Mouse (Mus musculus) fibroblast of lung, adult 2 months (primary cell): ENCODE results near the gene Gm4881.

ENCODE experiments used
- DNase-seq: peaks from one replicate; pipeline ENCODE4 v3.0.0-alpha.2; 2011; ENCODE audit warnings: low read depth

Gm4881 gene

GRCm38 (mm10) chr7:24954450-24954849 is 10.2 kb upstream of the Gm4881 start:
- DNase-seq, result no peak

DNA sequence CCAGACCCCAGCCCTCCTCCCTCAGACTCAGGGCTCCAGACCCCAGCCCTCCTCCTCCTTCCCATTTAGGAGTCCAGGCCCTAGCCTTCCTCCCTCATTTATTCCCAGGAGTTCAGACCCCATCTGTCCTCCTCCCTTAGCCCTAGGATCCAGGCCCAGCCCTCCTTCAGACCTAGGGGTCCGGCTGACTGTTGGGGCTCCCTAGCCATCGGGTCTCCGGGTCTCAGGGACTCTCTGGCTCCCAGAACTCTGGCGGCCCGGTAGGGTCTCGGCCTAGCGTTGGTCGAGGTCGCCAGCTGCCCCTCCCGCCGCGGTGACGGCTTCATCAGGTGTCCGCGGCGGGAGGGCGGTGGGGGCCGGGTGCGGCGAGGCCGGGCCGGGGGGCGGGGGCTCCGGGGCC is 9.7 kb upstream of the Gm4881 start:
- DNase-seq, result no peak

GRCm38 (mm10) chr7:24949958-24950623 is 5.8 kb upstream of the Gm4881 start:
- DNase-seq, result no peak

GRCm38 (mm10) chr7:24948774-24949173 is 4.5 kb upstream of the Gm4881 start:
- no peak for DNase-seq

DNA sequence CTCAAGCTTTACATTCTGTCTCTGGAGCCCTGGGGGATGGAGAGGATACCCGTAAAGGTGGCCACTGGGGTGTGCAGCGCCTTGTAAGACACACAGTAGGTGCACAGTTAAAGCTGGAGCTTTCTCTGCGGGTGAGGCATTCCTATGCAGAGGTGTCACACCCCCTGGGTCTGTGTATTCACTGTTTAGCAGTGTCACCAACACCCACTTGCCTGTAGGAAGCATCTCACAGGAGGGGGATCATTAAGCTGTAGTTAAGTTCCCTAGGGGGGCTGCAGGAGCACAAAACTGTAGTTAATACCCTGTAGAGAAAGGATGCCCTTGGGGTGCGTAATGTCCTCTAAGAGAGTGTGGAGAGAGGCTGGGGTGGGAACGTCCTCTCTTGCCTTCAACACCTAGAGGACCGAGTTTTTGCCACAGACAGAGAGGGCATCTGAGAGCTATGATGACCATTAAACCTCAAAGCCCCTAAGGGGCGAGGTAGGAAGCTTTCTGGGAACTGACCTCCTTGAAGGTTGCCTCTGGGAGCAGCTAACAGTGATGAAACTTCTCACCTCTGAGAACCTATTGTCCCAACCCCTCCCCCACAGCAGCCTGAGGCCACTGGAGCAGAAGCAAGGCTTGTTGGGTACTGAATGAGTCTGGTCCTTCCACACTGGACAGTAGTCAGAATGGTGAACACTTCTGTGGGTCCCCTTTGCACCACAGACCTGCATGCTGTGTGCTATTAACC is 3.2 kb upstream of the Gm4881 start:
- no peak for DNase-seq

GRCm38 (mm10) chr7:24943641-24944040 is 653 bp downstream of the Gm4881 start:
- DNase-seq, result no peak

- DNase-seq, result no peak
These were observed 12.6 kb downstream of the Gm4881 start for GRCm38 (mm10) chr7:24931651-24932050.

DNA sequence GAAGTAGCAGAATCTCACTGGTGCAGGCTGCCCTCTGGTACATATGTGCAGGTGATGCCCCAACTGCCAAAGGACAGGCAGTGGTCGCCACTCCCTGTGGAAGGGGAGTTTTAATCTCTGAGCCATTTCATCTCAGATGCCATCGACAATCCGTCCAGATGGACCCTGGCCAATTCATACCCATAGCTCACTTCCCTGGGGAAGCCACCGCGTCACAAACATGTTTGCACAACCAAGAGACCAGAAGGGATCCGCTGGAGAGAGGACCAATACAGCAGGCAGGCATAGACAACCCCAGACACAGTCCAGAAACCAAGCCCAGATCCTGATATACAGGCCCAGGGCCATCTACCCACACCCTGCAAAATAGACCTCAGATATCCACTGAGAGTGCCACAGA is 13.8 kb downstream of the Gm4881 start:
- DNase-seq, result no peak

GRCm38 (mm10) chr7:24919728-24920127 is 24.6 kb downstream of the Gm4881 start:
- no peak for DNase-seq

DNA sequence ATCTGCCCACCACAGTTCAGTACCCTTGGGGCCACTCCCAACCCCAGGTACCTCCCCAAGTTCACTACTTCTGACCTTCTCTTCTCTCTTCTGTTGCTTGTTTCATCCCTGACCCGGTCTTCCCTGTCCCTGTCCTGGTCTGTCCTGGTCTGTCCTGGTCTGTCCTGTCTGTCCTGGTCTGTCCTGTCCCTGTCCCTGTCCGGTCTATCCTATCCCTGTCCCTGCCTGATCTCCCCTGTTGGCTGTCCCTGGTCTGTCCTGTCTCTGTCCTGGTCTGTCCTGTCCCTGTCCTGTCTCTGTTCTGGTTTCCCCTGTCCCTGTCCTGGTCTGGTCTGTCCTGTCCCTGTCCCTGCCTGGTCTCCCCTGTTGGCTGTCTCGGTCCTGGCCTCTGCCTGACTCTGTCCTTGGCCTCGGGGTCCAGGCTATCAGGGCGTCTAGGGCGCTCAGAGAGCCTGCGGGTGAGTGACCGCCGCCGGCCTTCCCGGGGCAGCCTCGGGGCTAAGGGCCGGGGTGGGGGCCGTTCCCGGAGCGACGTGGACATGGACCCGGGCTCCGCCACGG is 25.5 kb downstream of the Gm4881 start:
- no peak for DNase-seq

DNA sequence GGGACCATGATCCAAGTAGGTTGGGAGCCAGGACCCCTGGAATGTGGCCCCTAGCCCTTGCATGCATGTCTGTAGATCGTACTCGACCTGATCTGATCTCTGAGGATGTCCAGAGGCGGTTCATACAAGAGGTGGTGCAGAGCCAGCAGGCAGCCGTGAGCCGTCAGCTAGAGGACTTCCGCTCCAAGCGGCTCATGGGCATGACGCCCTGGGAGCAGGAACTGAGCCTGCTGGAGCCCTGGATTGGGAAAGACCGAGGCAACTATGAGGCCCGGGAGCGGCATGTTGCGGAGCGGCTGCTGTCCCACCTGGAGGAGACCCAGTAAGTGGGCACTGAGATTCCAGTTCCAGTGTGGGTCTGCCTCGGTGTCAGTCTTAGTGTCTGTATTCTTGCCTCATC is 31.8 kb downstream of the Gm4881 start:
- DNase-seq, result no peak

DNA sequence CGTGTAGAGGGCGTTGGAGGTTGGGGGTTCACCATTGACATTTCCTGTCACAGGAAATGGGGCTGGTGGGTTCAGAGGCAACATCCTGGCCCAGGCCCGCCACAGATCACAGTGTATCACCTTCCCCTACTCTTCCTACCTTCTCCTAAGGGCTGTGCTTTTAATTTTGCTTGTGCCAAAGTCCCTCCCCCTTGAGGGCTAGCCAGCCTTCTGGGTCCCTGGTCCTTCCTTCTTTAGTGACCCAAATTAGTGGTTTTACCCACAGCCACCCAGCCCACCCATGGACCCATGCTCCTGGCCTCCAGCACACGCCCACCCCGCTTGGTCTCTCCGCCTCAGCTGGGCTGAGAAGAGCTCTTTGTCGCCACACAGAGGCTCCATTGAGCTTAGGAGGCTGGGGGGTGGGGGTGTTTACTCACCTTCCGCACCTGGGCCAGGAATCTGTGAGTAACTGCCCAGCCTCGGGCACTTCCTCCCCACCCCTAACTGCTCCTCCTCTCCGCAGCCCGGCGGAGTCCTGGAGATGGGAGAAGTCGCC is 37.0 kb downstream of the Gm4881 start:
- no peak for DNase-seq

DNA sequence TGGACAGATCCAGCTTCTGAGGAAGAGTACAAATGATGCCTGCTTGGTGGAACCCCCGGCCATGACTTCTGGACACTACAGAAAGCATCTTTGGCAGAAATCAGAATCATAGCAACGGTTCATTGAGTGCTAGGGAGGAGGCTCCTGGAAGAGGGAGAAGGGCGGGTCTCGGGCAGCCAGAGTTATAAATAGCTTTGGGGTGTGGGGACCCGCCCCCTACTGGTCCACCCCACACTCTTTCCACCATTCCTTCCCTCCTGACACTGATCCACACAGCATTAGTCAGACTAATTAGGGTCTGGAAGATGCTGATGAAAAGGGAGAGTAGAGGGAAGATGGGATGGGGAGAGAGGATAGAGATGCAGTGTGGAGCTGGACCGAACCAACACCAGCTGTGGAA is 37.7 kb downstream of the Gm4881 start:
- DNase-seq, result no peak

- DNase-seq, result no peak
These were observed 39.4 kb downstream of the Gm4881 start for GRCm38 (mm10) chr7:24904936-24905335.

DNA sequence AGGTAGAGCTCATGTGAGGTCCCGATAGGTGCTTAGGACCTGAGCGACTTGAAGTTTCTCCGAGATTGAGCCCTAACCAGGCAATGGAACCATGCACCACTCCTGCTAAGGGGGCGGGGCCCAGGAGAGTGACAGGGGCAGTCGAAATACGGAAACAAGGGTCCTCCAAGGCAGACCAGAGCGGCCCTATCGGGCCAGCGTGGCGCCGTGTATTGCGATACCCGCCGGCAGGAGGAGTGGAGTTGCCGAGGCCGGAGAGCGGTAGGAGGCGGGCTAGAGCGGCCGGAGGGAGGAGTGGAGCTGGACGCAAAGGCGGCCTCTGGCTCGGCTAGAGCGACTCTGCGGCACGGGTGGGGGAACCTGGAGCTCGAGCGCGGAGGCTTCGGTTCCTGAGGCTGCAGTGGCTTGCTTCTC is 40.2 kb downstream of the Gm4881 start:
- peak; percentile 96 for DNase-seq

GRCm38 (mm10) chr7:24903444-24903825 is 40.9 kb downstream of the Gm4881 start:
- DNase-seq, result no peak

DNA sequence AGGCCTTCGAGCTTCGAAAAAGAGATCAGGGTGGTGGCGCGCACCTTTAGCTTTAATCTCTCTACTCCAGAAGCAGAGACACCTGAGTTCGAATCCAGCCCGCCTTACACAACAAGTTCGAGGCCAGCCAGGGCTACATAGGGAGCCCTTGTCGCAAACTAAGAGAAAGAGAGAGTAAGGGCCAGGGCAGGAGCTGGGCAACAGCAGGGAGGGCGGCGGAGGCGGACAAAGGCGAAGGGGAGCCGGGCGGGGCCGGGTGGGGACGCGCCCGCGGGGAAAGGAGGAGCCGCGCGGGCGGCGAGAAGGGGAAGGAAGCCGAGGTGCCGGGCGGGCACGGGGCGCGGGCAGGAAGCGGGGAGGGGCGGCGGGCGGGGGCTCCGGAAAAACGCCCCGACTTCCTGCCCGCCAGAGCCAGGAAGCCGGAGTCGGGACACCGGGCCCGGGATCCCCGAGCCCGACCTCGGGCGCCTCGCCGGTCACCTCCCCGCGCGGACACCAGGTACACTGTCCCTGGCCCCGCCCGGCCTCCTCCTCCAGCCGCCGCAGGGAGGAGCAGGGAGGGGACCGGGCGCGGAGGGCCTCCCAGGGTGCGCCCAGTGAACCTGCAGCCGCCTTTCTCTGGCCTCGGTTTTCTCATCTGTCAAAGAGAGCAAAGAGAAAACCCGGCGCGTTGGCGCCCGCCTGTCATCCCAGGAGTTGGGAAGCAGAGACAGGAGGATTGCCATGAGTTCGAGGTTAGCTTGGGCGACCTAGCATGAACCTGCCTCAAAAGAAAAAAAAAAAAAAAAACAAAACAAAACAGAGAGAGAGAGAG is 41.5 kb downstream of the Gm4881 start, which contains the start of gene Arhgef1:
Arhgef1 (plus strand) TSS at position 283 of the 814 bp plus-strand sequence.
- DNase-seq, result no peak

GRCm38 (mm10) chr7:24902264-24902629 is 42.0 kb downstream of the Gm4881 start:
- no peak for DNase-seq

DNA sequence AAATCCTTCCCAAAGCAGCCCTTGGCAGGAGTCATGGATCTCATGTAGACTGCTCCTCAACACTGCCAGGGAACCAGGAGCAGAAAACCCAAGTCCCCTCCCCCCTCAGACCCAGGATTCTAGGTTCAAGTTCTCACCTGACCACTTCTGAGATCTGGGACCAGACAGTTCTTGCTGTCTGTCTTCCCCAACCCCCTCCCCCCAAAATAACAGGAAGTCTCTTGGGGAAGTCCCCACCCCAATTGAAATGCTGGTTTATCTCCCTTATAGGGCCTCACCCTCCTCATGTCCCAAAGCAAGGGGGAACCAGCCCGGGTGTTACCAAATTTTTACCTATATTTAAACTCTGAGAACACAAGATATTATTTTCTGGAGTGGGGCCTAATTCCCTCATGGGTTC is 42.5 kb downstream of the Gm4881 start:
- DNase-seq, result no peak

GRCm38 (mm10) chr7:24901114-24901513 is 43.2 kb downstream of the Gm4881 start:
- DNase-seq, result no peak

- DNase-seq, result no peak
These were observed 46.3 kb downstream of the Gm4881 start for GRCm38 (mm10) chr7:24897959-24898358.

DNA sequence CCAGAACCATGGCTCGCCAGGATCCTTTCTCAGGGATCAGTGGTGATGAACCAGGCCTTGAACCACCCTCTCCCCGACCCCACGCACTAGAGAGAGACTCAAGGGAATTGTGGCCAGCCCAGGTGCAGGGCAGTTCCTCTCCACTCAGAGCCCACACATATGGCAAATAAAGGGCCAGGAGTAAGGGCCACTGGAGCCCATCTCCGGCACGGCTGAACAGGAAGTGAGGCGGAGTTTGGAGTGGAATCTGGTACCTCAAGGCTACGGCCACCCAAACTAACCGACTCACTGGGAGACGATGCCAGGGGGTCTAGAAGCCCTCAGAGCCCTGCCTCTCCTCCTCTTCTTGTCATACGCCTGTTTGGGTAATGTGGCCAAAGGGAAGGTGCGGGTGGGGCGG is 47.1 kb downstream of the Gm4881 start, which contains the start of gene Cd79a:
Cd79a (plus strand) TSS at position 158 of the 400 bp plus-strand sequence.
- no peak for DNase-seq
